Mouse (Mus musculus) stomach, postnatal 0 days (tissue): ENCODE data around the gene Phpt1.

Experiments
- CTCF ChIP-seq: IDR thresholded peaks from 2 replicates; pipeline ENCODE4 v1.5.1; 2016; ENCODE audit warnings: antibody characterized with exemption, low read depth, mild to moderate bottlenecking, moderate library complexity
- EP300 ChIP-seq: optimal IDR thresholded peaks from 2 replicates; pipeline ENCODE3; 2016; ENCODE audit warnings: antibody characterized with exemption

DNA sequence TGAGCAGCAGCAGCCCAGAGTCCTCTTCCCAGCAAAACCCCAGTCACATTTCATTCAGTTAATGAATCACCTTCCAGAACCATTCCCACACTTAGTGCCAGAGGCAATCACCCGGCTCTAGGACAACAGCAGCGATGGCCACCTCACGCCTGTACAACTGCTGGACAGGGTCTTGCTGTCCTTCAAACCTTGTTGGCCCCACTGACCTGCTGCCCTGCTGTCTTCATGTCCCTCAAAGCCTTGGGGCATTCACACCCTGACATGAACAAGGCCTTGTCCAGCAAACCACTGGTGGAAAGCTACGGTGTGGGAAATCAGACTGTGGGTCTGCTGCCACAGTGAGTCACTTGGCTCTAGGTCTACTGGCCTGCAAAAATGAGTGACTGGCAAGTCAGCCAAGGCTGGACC, 34.5 kb downstream of the Phpt1 start:
- no peak for TF ChIP-seq CTCF
- no peak for TF ChIP-seq EP300
